Mouse (Mus musculus) hindlimb bud, embryonic 11.5 days (tissue): ENCODE measurements around the gene Pdlim5.
"Not testable (repeated sequence)": the region's sequence is repeated elsewhere in the genome, so short reads cannot be mapped to it uniquely, and the experiment has no call there.

ENCODE experiments used
- DNase-seq: peaks from one replicate; pipeline ENCODE4 v3.0.0-alpha.2; 2012; ENCODE audit warnings: low read depth, low spot score; ENCODE audit errors: extremely low spot score

The Pdlim5 gene

GRCm38 (mm10) chr3:142395520-142396193, at the start of gene Pdlim5:
TSS of gene Pdlim5 (minus strand) at chr3:142395696.
- no peak for DNase-seq

GRCm38 (mm10) chr3:142443710-142444043, 48.2 kb upstream of the Pdlim5 start:
- DNase-seq: no peak

DNA sequence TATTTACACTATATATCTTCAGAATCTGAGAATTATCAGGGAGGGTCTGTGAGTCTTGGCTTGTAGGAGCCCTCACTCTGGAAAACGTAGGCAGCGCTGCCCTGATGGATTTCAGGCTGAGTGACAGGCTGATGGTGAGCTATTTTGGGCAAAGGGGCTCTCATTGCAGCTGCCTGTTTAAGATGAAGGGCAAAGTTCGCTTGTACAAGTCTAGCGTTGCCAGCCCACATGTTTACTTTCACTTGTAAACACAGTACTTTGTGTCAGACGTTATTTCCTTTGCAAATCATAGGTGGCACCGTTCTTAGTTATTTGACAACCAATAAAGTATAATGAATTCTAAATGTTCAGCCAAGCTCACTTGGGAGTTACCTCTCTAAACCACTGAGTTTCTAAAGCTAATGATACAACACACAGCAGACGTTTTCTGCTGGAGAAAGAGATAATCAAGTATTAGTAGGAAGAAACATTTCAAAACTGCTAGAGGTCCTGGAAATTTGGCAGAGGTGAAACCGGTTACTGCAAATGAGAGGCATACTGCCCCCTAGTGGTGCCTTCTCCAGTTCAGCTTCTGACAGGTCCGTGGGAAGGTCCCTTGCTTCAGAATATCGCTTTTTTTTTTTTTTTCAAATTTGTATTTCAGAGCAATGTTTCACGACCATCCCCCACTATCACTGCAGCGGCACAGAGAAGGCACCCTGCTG, 47.7 kb upstream of the Pdlim5 start:
- DNase-seq: peak; percentile 87

- DNase-seq: no peak
Measured at GRCm38 (mm10) chr3:142442161-142442560, 46.7 kb upstream of the Pdlim5 start.

GRCm38 (mm10) chr3:142441142-142441541, 45.6 kb upstream of the Pdlim5 start:
- no peak for DNase-seq

GRCm38 (mm10) chr3:142440191-142440590, 44.7 kb upstream of the Pdlim5 start:
- DNase-seq: no peak

- no peak for DNase-seq
Measured at GRCm38 (mm10) chr3:142439591-142440093, 44.1 kb upstream of the Pdlim5 start.

GRCm38 (mm10) chr3:142438630-142439029, 43.1 kb upstream of the Pdlim5 start:
- DNase-seq: not testable (repeated sequence)

DNA sequence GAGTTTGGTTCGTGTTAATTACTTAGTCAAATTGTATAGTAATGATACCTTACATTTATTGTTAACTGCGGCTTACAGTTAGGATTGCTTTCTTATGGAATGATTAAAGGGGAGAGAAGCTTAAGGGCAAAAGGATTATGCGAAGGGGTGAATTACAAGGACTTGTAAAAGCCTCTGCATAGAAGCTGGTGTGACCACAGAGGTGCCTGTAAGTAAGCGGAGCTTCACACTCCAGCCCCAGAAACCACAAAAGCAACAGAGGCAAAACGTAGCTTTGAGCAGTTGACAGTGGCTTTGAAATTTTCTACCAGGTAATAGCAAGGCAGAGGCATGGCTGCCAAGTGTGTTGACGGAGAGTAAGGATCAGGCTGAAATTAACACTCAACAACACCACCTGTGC, 41.3 kb upstream of the Pdlim5 start:
- DNase-seq: no peak

- DNase-seq: no peak
Measured at GRCm38 (mm10) chr3:142436212-142436611, 40.7 kb upstream of the Pdlim5 start.

DNA sequence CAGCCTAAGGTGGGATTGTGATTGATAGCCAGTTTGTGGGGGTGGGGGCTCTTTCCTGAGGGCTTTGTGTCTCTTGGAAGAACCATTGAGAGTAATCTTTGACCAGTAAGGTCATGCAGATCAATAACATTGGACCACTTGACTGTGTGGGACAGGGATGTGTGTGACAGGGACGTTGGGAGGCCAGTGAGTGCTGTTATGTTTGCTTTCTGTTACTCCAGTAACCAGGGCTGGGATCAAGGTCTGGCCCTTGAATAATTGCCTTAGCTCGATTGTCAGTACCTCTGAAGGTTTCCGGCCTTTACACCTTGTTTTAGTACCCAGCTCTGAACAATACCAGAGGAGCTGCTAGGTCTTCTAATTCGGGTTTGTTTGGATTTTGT, 39.3 kb upstream of the Pdlim5 start:
- no peak for DNase-seq

DNA sequence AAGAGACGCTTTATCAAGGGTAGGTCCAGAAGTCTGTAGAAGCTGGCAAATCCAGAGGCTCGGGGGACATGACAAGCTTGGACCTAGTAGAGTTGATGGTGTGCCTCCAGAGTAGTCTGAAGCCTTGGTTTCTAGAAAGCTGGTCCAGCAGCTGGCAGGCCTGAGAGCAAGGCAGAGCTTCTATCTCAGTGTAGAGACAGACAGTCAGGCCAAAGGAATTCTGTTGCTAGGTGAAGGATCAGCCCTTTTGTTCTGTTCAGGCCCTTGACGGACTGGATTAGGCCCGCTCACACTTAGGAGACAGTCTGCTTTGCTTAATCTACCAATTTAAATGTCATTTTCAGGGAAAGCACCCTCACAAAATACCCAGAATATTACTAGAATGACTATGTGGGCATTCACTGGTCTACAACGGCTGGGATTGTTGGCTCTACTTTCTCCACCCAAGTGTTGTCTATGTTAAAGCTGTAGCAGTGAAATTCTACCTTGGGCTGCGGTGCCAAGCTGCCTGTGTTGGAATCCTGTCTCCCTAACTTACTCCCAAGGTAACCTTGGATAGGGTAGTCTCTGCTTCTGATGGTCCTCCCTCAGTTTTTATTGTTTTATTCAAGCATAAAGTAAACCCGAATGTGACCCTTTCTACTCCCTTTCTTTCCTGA, 38.8 kb upstream of the Pdlim5 start:
- DNase-seq: no peak

- DNase-seq: no peak
Measured at GRCm38 (mm10) chr3:142431481-142431880, 36.0 kb upstream of the Pdlim5 start.

DNA sequence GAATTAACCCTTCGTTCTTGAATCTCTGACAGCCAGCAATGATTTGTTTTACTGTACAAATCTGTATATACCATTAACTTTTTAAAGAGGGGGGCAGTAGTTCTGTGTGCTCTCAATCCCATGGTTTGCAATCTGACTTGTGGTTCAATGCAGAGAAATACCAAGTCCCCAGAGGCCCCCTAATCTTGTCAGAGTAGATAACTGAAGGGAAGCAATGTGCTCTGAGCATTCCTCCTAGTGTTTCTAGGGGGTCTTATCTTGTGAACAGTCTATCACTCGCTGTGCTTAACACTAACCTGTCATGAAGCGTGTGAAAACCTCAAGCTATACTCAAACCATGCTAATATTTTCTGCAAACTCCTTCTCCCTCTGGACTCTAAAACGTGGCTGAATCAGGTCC, 34.6 kb upstream of the Pdlim5 start:
- no peak for DNase-seq

DNA sequence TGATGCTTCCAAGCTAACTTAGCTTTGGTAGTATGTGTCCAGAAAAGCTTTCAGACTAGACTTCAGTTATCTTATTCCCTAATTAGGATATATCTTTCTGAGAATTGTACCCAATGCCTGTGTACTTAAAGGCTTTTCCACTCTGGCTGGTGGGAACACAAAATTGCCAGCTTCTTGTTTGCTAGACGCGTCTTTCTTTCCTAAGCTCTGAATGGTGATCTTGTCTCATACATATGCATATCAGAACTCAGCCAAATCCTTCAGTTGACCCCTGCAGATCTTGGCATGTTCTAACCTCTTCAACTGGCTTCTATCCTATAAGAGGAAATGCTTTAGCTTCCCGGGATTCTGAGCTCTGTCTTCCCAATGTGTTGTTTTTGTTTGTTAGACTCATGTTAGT, 31.3 kb upstream of the Pdlim5 start:
- DNase-seq: no peak

DNA sequence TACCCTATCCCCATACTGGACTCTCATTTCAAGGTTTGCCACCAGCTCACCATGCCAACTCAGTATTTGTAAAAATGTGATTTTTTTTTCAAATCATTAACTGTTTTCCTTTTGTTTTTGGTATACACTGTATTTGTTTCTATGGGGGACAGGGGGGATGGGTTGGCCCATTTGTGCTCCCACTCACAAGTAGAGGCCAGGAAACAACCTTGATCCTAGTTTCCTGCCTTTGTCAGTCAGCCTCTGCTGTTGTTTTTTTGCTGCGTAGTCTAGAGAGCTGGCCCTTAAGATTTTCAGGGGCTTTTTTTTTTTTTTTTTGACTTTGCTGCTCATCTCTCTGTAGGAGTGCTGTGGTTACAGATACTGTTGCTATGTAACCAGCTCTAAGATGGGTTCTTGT, 28.6 kb upstream of the Pdlim5 start:
- DNase-seq: no peak

DNA sequence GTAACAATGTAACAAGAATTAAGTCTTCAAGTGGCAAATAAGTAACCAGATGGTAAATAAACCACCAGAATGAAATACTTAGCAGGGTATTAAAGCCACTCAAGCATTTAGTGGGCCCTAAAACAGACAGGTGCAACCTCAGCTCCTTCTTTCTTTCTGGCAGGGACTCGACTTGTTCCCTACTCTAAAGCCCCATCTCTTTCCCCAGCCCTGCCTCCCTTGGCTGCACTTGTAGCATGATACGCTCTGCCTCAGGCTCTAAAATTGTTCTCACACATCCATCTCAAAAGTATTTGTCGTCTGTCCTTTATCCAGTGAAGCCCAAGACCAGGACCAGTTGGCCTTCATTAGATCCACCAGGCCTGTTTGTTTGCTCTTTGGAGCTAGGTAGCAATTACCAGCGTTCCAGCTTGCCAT, 28.0 kb upstream of the Pdlim5 start:
- DNase-seq: no peak

DNA sequence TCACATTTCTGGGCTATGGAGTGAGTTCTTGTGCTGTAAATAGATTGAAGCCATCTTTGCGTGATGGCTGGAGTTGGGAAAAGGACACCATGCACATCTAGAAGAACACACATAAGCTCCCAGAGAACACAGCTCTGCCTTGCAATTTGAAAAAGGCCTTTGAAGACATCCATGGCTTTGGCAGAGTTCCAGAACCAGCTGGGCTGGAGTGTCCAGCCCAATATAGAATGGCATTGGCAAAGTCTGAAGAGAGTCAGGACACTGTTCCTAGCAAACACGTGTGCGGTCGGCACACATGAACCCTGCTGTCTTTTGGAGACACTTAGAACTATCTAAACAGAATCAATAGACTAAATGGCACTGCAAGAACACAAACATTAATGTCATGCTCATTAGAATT, 26.7 kb upstream of the Pdlim5 start:
- no peak for DNase-seq

GRCm38 (mm10) chr3:142421470-142421869, 26.0 kb upstream of the Pdlim5 start:
- DNase-seq: no peak

DNA sequence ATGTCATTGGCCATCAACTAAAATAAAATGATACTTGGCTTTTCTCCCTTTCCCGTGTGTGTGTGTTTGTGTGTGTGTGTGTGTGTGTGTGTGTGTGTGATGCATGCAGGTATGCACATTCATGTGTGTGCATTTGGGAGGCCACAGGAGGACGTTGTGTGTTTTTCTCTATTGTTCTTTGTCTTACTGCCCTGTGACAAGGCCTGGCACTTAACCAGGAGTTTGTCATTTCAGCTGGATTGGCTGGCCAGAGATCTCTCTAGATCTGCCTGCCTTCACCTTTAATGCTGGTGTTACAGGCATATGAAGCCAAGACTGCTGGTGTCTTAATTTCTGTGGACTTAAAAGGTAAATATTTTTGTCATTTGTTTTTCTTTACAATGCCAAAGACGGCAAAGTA, 22.5 kb upstream of the Pdlim5 start:
- no peak for DNase-seq

GRCm38 (mm10) chr3:142413345-142413885, 17.9 kb upstream of the Pdlim5 start:
- no peak for DNase-seq

- DNase-seq: no peak
Measured at GRCm38 (mm10) chr3:142410930-142411329, 15.4 kb upstream of the Pdlim5 start.
